Mouse (Mus musculus) lung, postnatal 0 days (tissue): ENCODE data around the gene Sstr2.

ENCODE experiments used
- CTCF ChIP-seq: IDR thresholded peaks from 2 replicates; pipeline ENCODE4 v1.5.1; 2016; ENCODE audit warnings: antibody characterized with exemption, mild to moderate bottlenecking
- EP300 ChIP-seq: IDR thresholded peaks from 2 replicates; pipeline ENCODE4 v1.6.1; 2016; ENCODE audit warnings: antibody characterized with exemption, mild to moderate bottlenecking, control low read depth

GRCm38 (mm10) chr11:113667704-113668103 is 48.6 kb downstream of the Sstr2 start:
- no peak for TF ChIP-seq CTCF
- TF ChIP-seq EP300 = no peak
